Mouse (Mus musculus) macrophage (primary cell): Measurements from ENCODE around the gene Dppa3. TPM values are rescaled to one million over a fixed set of nuclear protein-coding genes. Genes with fewer than 3 reads are reported as not detected.
A peak's percentile ranks its signal among the peaks of the same experiment; 100 is the strongest.

Source experiments
- H3K27ac ChIP-seq: fragments of 350-480 bp; formaldehyde crosslinking; 2 replicates; pipeline ENCODE4 v1.9.0; 2021
- H3K36me3 ChIP-seq: fragments of 350-480 bp; formaldehyde crosslinking; 2 replicates; pipeline ENCODE4 v1.9.0; 2021; ENCODE audit errors: inconsistent target
- H3K4me3 ChIP-seq: fragments of 350-480 bp; formaldehyde crosslinking; 2 replicates; pipeline ENCODE4 v1.9.0; 2021; ENCODE audit errors: inconsistent target
- H3K79me2 ChIP-seq: fragments of 350-480 bp; formaldehyde crosslinking; 2 replicates; pipeline ENCODE4 v1.9.0; 2021; ENCODE audit errors: inconsistent target
- WGBS: methylation state at CpG from one replicate; pipeline ENCODE4 v1.1.7; 2026; ENCODE audit warnings: inconsistent platforms; ENCODE audit not compliant: missing documents; 5-methylcytosine and 5-hydroxymethylcytosine counted together
- polyA plus RNA-seq: library from polyadenylated mRNA; stranded (reverse); fragments of 250-400 nt; gene quantifications from 3 replicates; pipeline ENCODE4 v1.2.4, GENCODE M21; 2018; ENCODE audit warnings: inconsistent platforms

Gene Dppa3
- polyA plus RNA-seq, 1 experiment from 2014 or later = 3.4 TPM

GRCm38 (mm10) chr6:122602992-122603322 is 23.3 kb upstream of the Dppa3 start:
- WGBS = 0% methylated on average over 1 of the region's 1 CpGs
- peaks cover 50% of the 10 kb centered on the region for H3K79me2 ChIP-seq
- peaks cover 5% of the 10 kb centered on the region; the same call in 1 of the 2 replicates for H3K36me3 ChIP-seq
- peak overlapping the region; percentile 99 for H3K27ac ChIP-seq
- H3K4me3 ChIP-seq = peak overlapping the region; percentile 77

- Histone ChIP-seq H3K79me2 (peaks cover 36% of the 10 kb centered on the region), H3K27ac (peak overlapping the region; percentile 99), H3K36me3 (no peaks in the 10 kb centered on the region), H3K4me3 (peak overlapping the region; percentile 25)
Measured at GRCm38 (mm10) chr6:122604260-122604659, 21.9 kb upstream of the Dppa3 start.

GRCm38 (mm10) chr6:122605483-122605882 is 20.7 kb upstream of the Dppa3 start:
- Histone ChIP-seq H3K27ac (no peak overlapping the region), H3K4me3 (no peak overlapping the region), H3K36me3 (no peaks in the 10 kb centered on the region), H3K79me2 (peaks cover 24% of the 10 kb centered on the region)
- 96% methylated on average over 8 of the region's 8 CpGs for WGBS

GRCm38 (mm10) chr6:122606661-122607060 is 19.5 kb upstream of the Dppa3 start:
- WGBS = 98% methylated on average over 11 of the region's 11 CpGs
- Histone ChIP-seq H3K27ac (no peak overlapping the region), H3K79me2 (peaks cover 12% of the 10 kb centered on the region), H3K36me3 (no peaks in the 10 kb centered on the region), H3K4me3 (no peak overlapping the region)

GRCm38 (mm10) chr6:122607700-122608099 is 18.5 kb upstream of the Dppa3 start:
- peaks cover 8% of the 10 kb centered on the region; the same call in 1 of the 2 replicates for H3K79me2 ChIP-seq
- H3K36me3 ChIP-seq = no peaks in the 10 kb centered on the region
- no peak overlapping the region for H3K4me3 ChIP-seq
- WGBS = 67% methylated on average over 6 of the region's 12 CpGs
- no peak overlapping the region for H3K27ac ChIP-seq

- WGBS = 82% methylated on average over 8 of the region's 10 CpGs
- H3K27ac ChIP-seq = peak overlapping the region; percentile 10; the same call in 1 of the 2 replicates
- H3K4me3 ChIP-seq = no peak overlapping the region
- H3K79me2 ChIP-seq = peaks cover 4% of the 10 kb centered on the region; the same call in 1 of the 2 replicates
- H3K36me3 ChIP-seq = no peaks in the 10 kb centered on the region
Measured at GRCm38 (mm10) chr6:122608434-122609376, 17.5 kb upstream of the Dppa3 start.

- Histone ChIP-seq H3K4me3 (no peak overlapping the region), H3K79me2 (no peaks in the 10 kb centered on the region), H3K27ac (peak overlapping the region; percentile 10; the same call in 1 of the 2 replicates), H3K36me3 (no peaks in the 10 kb centered on the region)
- 78% methylated on average over 9 of the region's 9 CpGs for WGBS
Measured at GRCm38 (mm10) chr6:122609377-122609728, 16.9 kb upstream of the Dppa3 start.

- H3K4me3 ChIP-seq = no peak within 1 kb of the TSS
- H3K27ac ChIP-seq = peak within 1 kb of the TSS; percentile 10; the same call in 1 of the 2 replicates
- no peaks in the 10 kb centered on the region for H3K79me2 ChIP-seq
- 76% methylated on average over 13 of the region's 14 CpGs for WGBS
- no peaks in the 10 kb centered on the region for H3K36me3 ChIP-seq
Measured at GRCm38 (mm10) chr6:122609771-122610170, 16.4 kb upstream of the Dppa3 start, which contains the start of gene Gdf3. TSS of gene Gdf3 (minus strand) at chr6:122610087.

- 96% methylated on average over 4 of the region's 4 CpGs for WGBS
- no peak overlapping the region for H3K27ac ChIP-seq
- no peaks in the 10 kb centered on the region for H3K36me3 ChIP-seq
- no peaks in the 10 kb centered on the region for H3K79me2 ChIP-seq
- no peak overlapping the region for H3K4me3 ChIP-seq
Measured at GRCm38 (mm10) chr6:122612426-122612825, 13.8 kb upstream of the Dppa3 start.

GRCm38 (mm10) chr6:122614047-122614446 is 12.2 kb upstream of the Dppa3 start:
- no peak overlapping the region for H3K4me3 ChIP-seq
- no peaks in the 10 kb centered on the region for H3K79me2 ChIP-seq
- no peaks in the 10 kb centered on the region for H3K36me3 ChIP-seq
- WGBS = 79% methylated on average over 2 of the region's 2 CpGs
- H3K27ac ChIP-seq = no peak overlapping the region

GRCm38 (mm10) chr6:122616022-122616421 is 10.2 kb upstream of the Dppa3 start:
- H3K36me3 ChIP-seq = no peaks in the 10 kb centered on the region
- no peaks in the 10 kb centered on the region for H3K79me2 ChIP-seq
- H3K27ac ChIP-seq = 0 out of 2 replicates have a peak overlapping the region, but pooled peaks have one; percentile 3
- 96% methylated on average over 3 of the region's 3 CpGs for WGBS
- H3K4me3 ChIP-seq = no peak overlapping the region

GRCm38 (mm10) chr6:122621066-122621465 is 5.1 kb upstream of the Dppa3 start:
- no peak overlapping the region for H3K27ac ChIP-seq
- no peaks in the 10 kb centered on the region for H3K36me3 ChIP-seq
- H3K79me2 ChIP-seq = no peaks in the 10 kb centered on the region
- 85% methylated on average over 6 of the region's 6 CpGs for WGBS
- no peak overlapping the region for H3K4me3 ChIP-seq

- no peak overlapping the region for H3K27ac ChIP-seq
- H3K4me3 ChIP-seq = no peak overlapping the region
- 78% methylated on average over 5 of the region's 5 CpGs for WGBS
- no peaks in the 10 kb centered on the region for H3K79me2 ChIP-seq
- H3K36me3 ChIP-seq = no peaks in the 10 kb centered on the region
Measured at GRCm38 (mm10) chr6:122624480-122624879, 1.7 kb upstream of the Dppa3 start.

GRCm38 (mm10) chr6:122625156-122625555 is 1.1 kb upstream of the Dppa3 start:
- Histone ChIP-seq H3K36me3 (no peaks in the 10 kb centered on the region), H3K4me3 (no peak overlapping the region), H3K79me2 (no peaks in the 10 kb centered on the region), H3K27ac (no peak overlapping the region)
- WGBS = 97% methylated on average over 4 of the region's 4 CpGs

- no peaks in the 10 kb centered on the region for H3K36me3 ChIP-seq
- peak overlapping the region; percentile 48 for H3K27ac ChIP-seq
- WGBS = 42% methylated on average over 20 of the region's 20 CpGs
- H3K4me3 ChIP-seq = peak overlapping the region; percentile 22; the same call in 1 of the 2 replicates
- H3K79me2 ChIP-seq = no peaks in the 10 kb centered on the region
Measured at GRCm38 (mm10) chr6:122627469-122628108, 1.4 kb downstream of the Dppa3 start.
